8 mouse cellular contexts compared by ENCODE assay signal in genomic region chr6:6005762-6006431, GRCm38 (mm10).
DNase-seq lines count a peak whose midpoint lies in the region; ATAC-seq and TF ChIP-seq lines count a peak whose summit lies in the region.

No protein-coding gene starts in this region.

- peak overlapping the region; percentile 84 for H3K27ac ChIP-seq in hindbrain, embryonic 10.5 days
- no peak overlapping the region for H3K27ac ChIP-seq in lung, embryonic 14.5 days (ENCODE audit: low read depth)

- peak; percentile 99 for TF ChIP-seq CTCF in Patski (IDR thresholded peaks at IDR 0.05)
- TF ChIP-seq CTCF in lung, embryonic 14.5 days (IDR thresholded peaks at IDR 0.05; ENCODE audit: low read depth) = peak; percentile 98

- peak overlapping the region; percentile 49 for H3K9ac ChIP-seq in lung, embryonic 14.5 days

- H3K4me2 ChIP-seq in lung, embryonic 14.5 days = peak overlapping the region; percentile 95

- 3% methylated on average over 42 of the region's 42 CpGs for WGBS in hindbrain, embryonic 10.5 days
- 4% methylated on average over 42 of the region's 42 CpGs for WGBS in lung, embryonic 14.5 days

- CTCF ChIA-PET in Patski (lab: Charles Lee) = interaction anchor here (0.6 to 1.0 kb wide), 4 partner anchors 9 to 879 kb away, joined by 3 read pairs; no protein-coding TSS in a partner anchor

- ATAC-seq in Patski = peak; percentile 92
- peak; percentile 95 for ATAC-seq in lung, embryonic 14.5 days (ENCODE audit: insufficient read depth)

- POLR2A ChIA-PET in Patski (lab: Charles Lee) = interaction anchor here (0.5 to 1.3 kb wide), 3 partner anchors 107 to 878 kb away, joined by 4 to 6 read pairs (median 4); no protein-coding TSS in a partner anchor

- H3K27me3 ChIP-seq in Patski = no peaks in the 10 kb centered on the region
- H3K27me3 ChIP-seq in hindbrain, embryonic 10.5 days (ENCODE audit: insufficient read depth, poor library complexity, severe bottlenecking) = peaks cover 6% of the 10 kb centered on the region; the same call in 1 of the 2 replicates
- 0 out of 2 replicates have a peak, but pooled peaks cover 4% of the 10 kb centered on the region for H3K27me3 ChIP-seq in lung, embryonic 14.5 days (ENCODE audit: insufficient read depth, low read length)

- no peaks in the 10 kb centered on the region for H3K9me3 ChIP-seq in hindbrain, embryonic 10.5 days
- H3K9me3 ChIP-seq in lung, embryonic 14.5 days (ENCODE audit: low read depth, low read length) = no peaks in the 10 kb centered on the region

- peak overlapping the region; percentile 65 for H3K4me3 ChIP-seq in hindbrain, embryonic 10.5 days
- H3K4me3 ChIP-seq in lung, embryonic 14.5 days (ENCODE audit: low read depth, low read length) = peak overlapping the region; percentile 51

- no peaks in the 10 kb centered on the region for H3K36me3 ChIP-seq in hindbrain, embryonic 10.5 days
- H3K36me3 ChIP-seq in lung, embryonic 14.5 days (ENCODE audit: insufficient read depth) = no peaks in the 10 kb centered on the region

- DNase-seq in Patski (ENCODE audit: low read depth, low spot score) = no peak
- DNase-seq in cerebellum, adult 9-10 months = peak; percentile 66
- peak; percentile 39 to 84 for DNase-seq in frontal cortex, adult 2 months (ENCODE audit: extremely low spot score in 1 of 2, low spot score in 1 of 2)
- DNase-seq in hindbrain, embryonic 10.5 days (ENCODE audit: low spot score) = peak; percentile 88
- DNase-seq in layer of hippocampus, adult 9-10 months (ENCODE audit: low spot score) = peak; percentile 35
- peak; percentile 93 for DNase-seq in lung, embryonic 14.5 days
- DNase-seq in ovary, postnatal 10 days (ENCODE audit: low spot score) = peak; percentile 53
- peak; percentile 47 for DNase-seq in thymus, postnatal 25 days

- in situ Hi-C loops in Patski (cut with MboI; ENCODE audit: low pct_unique_long_range_greater_than_20kb) = no loop called here

- H3K4me1 ChIP-seq in hindbrain, embryonic 10.5 days (replicated peaks) = peaks cover 14% of the 10 kb centered on the region; the same call in 1 of the 2 replicates
- no peaks in the 10 kb centered on the region for H3K4me1 ChIP-seq in lung, embryonic 14.5 days (ENCODE audit: insufficient read depth)
